Comparison of ENCODE assay signal across 13 mouse cellular contexts in the genomic region with DNA sequence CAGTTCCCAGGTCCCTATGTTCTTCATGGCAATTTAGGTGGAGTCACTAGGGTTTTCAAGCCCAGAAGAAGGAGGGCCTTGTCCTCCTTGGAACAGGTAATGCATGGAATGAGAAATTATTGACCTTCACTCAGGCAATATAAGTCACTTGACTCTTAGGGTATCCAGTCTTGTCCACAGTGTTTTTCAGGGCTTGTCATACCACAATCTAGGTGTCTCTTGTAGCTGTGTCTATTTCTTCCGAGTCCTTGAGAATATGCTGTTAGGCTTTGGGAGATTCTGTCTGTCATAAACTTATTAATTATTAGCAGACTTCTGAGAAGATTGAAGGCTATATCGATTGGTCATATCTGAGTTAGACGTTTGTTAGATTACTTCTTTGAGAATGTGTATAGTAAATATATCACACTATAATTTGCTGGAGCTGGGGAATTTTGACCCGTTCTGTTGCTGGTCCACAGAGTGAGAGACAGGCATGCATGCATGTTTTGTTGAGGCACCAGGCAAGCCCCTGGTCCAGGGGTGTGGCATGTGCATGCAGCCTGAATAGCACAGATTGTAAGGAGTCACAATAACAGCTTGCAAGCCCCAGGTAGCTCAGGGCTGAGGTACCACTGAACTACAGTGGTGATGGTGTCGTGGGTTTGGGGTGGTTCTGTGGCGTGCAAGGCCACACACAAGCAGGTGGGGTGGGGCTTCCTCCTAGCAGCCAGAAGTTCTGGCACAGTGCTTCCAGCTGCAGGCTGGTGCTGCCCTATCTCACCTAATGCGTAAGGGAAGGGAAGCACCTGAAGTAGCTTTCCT. TPM values are rescaled to one million over a fixed set of nuclear protein-coding genes. Genes with fewer than 3 reads are reported as not detected.
DNase-seq lines count a peak whose midpoint lies in the region; ATAC-seq and TF ChIP-seq lines count a peak whose summit lies in the region.
"Had no signal": no experiment of that assay in that cellular context is flagged by ENCODE, and none has a peak within 500 bp of the region (broad histone marks: within the 10 kb centered on the region; RNA-seq: fewer than 3 reads in every experiment).

No protein-coding gene starts in this region.

- TF ChIP-seq CTCF in liver, postnatal 0 days (IDR thresholded peaks at IDR 0.05; ENCODE audit: low read depth), result no peak
- no peak for TF ChIP-seq CTCF in stomach, postnatal 0 days (IDR thresholded peaks at IDR 0.05; ENCODE audit: low read depth)

- no peaks in the 10 kb centered on the region for H3K9me3 ChIP-seq in embryonic facial prominence, embryonic 13.5 days
- H3K9me3 ChIP-seq in embryonic facial prominence, embryonic 10.5 days, result no peaks in the 10 kb centered on the region
- no peaks in the 10 kb centered on the region for H3K9me3 ChIP-seq in midbrain, embryonic 16.5 days (replicated peaks; ENCODE audit: control insufficient read depth, low read length, poor library complexity, severe bottlenecking)
- no peaks in the 10 kb centered on the region for H3K9me3 ChIP-seq in midbrain, embryonic 14.5 days (ENCODE audit: control insufficient read depth, low read length)
- H3K9me3 ChIP-seq in liver, postnatal 0 days (ENCODE audit: low read length), result no peaks in the 10 kb centered on the region
- no peaks in the 10 kb centered on the region for H3K9me3 ChIP-seq in stomach, postnatal 0 days (ENCODE audit: control insufficient read depth, low read length)
- H3K9me3 ChIP-seq: limb, embryonic 13.5 days had no signal

- DNase-seq in embryonic facial prominence, embryonic 10.5 days (ENCODE audit: low spot score), result no peak
- no peak for DNase-seq in midbrain, embryonic 14.5 days
- DNase-seq in liver, postnatal 0 days, result no peak
- DNase-seq in stomach, postnatal 0 days (ENCODE audit: low spot score), result no peak
- no peak for DNase-seq in spleen, adult 12 weeks (ENCODE audit: low spot score)
- no peak for DNase-seq in ovary, postnatal 10 days (ENCODE audit: low spot score)
- DNase-seq: adrenal gland, postnatal 25 days; heart, adult 18-20 months; layer of hippocampus, postnatal 36 days; thymus, postnatal 14 days had no signal

- H3K27ac ChIP-seq in embryonic facial prominence, embryonic 13.5 days, result no peak overlapping the region
- no peak overlapping the region for H3K27ac ChIP-seq in embryonic facial prominence, embryonic 10.5 days (replicated peaks)
- no peak overlapping the region for H3K27ac ChIP-seq in midbrain, embryonic 16.5 days (ENCODE audit: low read length)
- H3K27ac ChIP-seq in midbrain, embryonic 14.5 days (replicated peaks; ENCODE audit: low read depth, low read length), result no peak overlapping the region
- no peak overlapping the region for H3K27ac ChIP-seq in liver, postnatal 0 days (ENCODE audit: low read depth)
- peak overlapping the region; percentile 61; the same call in 1 of the 2 replicates for H3K27ac ChIP-seq in stomach, postnatal 0 days (replicated peaks)
- H3K27ac ChIP-seq: limb, embryonic 13.5 days had no signal

- peak overlapping the region; percentile 33; the same call in 1 of the 2 replicates for H3K4me2 ChIP-seq in embryonic facial prominence, embryonic 13.5 days
- no peak overlapping the region for H3K4me2 ChIP-seq in midbrain, embryonic 16.5 days (ENCODE audit: low read length)
- no peak overlapping the region for H3K4me2 ChIP-seq in midbrain, embryonic 14.5 days (ENCODE audit: low read length)
- no peak overlapping the region for H3K4me2 ChIP-seq in liver, postnatal 0 days (ENCODE audit: low read depth, low read length)
- H3K4me2 ChIP-seq in stomach, postnatal 0 days (replicated peaks; ENCODE audit: low read depth), result no peak overlapping the region
- H3K4me2 ChIP-seq: limb, embryonic 13.5 days had no signal

- ATAC-seq in embryonic facial prominence, embryonic 13.5 days (ENCODE audit: insufficient number of reproducible peaks, insufficient read depth, low FRiP score, low TSS enrichment, low read depth), result no peak
- 0 out of 2 replicates have a peak, but pooled peaks have one; percentile 28 for ATAC-seq in midbrain, embryonic 16.5 days
- no peak for ATAC-seq in midbrain, embryonic 14.5 days (ENCODE audit: low FRiP score, low TSS enrichment)
- 0 out of 2 replicates have a peak, but pooled peaks have one; percentile 3 for ATAC-seq in liver, postnatal 0 days
- no peak; the same call in 1 of the 2 replicates for ATAC-seq in stomach, postnatal 0 days (ENCODE audit: low FRiP score, low TSS enrichment)

- H3K4me3 ChIP-seq in embryonic facial prominence, embryonic 13.5 days, result no peak overlapping the region
- H3K4me3 ChIP-seq in embryonic facial prominence, embryonic 10.5 days, result no peak overlapping the region
- H3K4me3 ChIP-seq in midbrain, embryonic 16.5 days (ENCODE audit: low read depth, low read length), result no peak overlapping the region
- no peak overlapping the region for H3K4me3 ChIP-seq in midbrain, embryonic 14.5 days (replicated peaks; ENCODE audit: low read depth, low read length)
- H3K4me3 ChIP-seq in liver, postnatal 0 days (ENCODE audit: low read depth, low read length), result no peak overlapping the region
- H3K4me3 ChIP-seq in stomach, postnatal 0 days (ENCODE audit: low read depth, low read length), result no peak overlapping the region
- H3K4me3 ChIP-seq: limb, embryonic 13.5 days had no signal

- H3K4me1 ChIP-seq in embryonic facial prominence, embryonic 13.5 days, result peaks cover 28% of the 10 kb centered on the region
- peaks cover 36% of the 10 kb centered on the region for H3K4me1 ChIP-seq in embryonic facial prominence, embryonic 10.5 days
- H3K4me1 ChIP-seq in midbrain, embryonic 16.5 days (ENCODE audit: control insufficient read depth, insufficient read depth, low read length), result 0 out of 2 replicates have a peak, but pooled peaks cover 5% of the 10 kb centered on the region
- no peaks in the 10 kb centered on the region for H3K4me1 ChIP-seq in midbrain, embryonic 14.5 days (ENCODE audit: control insufficient read depth, insufficient read depth, low read length)
- peaks cover 14% of the 10 kb centered on the region for H3K4me1 ChIP-seq in liver, postnatal 0 days (ENCODE audit: insufficient read depth)
- H3K4me1 ChIP-seq in stomach, postnatal 0 days (replicated peaks; ENCODE audit: control insufficient read depth, insufficient read depth), result no peaks in the 10 kb centered on the region

- H3K9ac ChIP-seq in embryonic facial prominence, embryonic 13.5 days, result no peak overlapping the region
- H3K9ac ChIP-seq in midbrain, embryonic 16.5 days (ENCODE audit: low read depth, low read length), result no peak overlapping the region
- no peak overlapping the region for H3K9ac ChIP-seq in midbrain, embryonic 14.5 days (replicated peaks; ENCODE audit: low read length)
- H3K9ac ChIP-seq in liver, postnatal 0 days (replicated peaks), result no peak overlapping the region
- H3K9ac ChIP-seq in stomach, postnatal 0 days (ENCODE audit: low read length), result no peak overlapping the region
- H3K9ac ChIP-seq: limb, embryonic 13.5 days had no signal

- H3K27me3 ChIP-seq in embryonic facial prominence, embryonic 13.5 days, result no peaks in the 10 kb centered on the region
- H3K27me3 ChIP-seq in embryonic facial prominence, embryonic 10.5 days (replicated peaks; ENCODE audit: low read depth, poor library complexity, severe bottlenecking), result no peaks in the 10 kb centered on the region
- H3K27me3 ChIP-seq in midbrain, embryonic 16.5 days (ENCODE audit: control insufficient read depth, insufficient read depth, low read depth, low read length), result no peaks in the 10 kb centered on the region
- no peaks in the 10 kb centered on the region for H3K27me3 ChIP-seq in midbrain, embryonic 14.5 days (ENCODE audit: control insufficient read depth, insufficient read depth, low read length)
- H3K27me3 ChIP-seq in liver, postnatal 0 days (ENCODE audit: insufficient read depth, low read length), result no peaks in the 10 kb centered on the region
- no peaks in the 10 kb centered on the region for H3K27me3 ChIP-seq in stomach, postnatal 0 days (ENCODE audit: control insufficient read depth, insufficient read depth, low read length)
- H3K27me3 ChIP-seq: limb, embryonic 13.5 days had no signal

- 81% methylated on average over 7 of the region's 7 CpGs for WGBS in embryonic facial prominence, embryonic 13.5 days
- 89% methylated on average over 7 of the region's 7 CpGs for WGBS in embryonic facial prominence, embryonic 10.5 days
- WGBS in midbrain, embryonic 16.5 days, result 93% methylated on average over 7 of the region's 7 CpGs
- WGBS in midbrain, embryonic 14.5 days, result 93% methylated on average over 7 of the region's 7 CpGs
- WGBS in liver, postnatal 0 days (ENCODE audit: insufficient replicate concordance), result 78% methylated on average over 7 of the region's 7 CpGs
- 54% methylated on average over 7 of the region's 7 CpGs for WGBS in stomach, postnatal 0 days

- H3K36me3 ChIP-seq in embryonic facial prominence, embryonic 13.5 days, result no peaks in the 10 kb centered on the region
- H3K36me3 ChIP-seq in embryonic facial prominence, embryonic 10.5 days (replicated peaks), result no peaks in the 10 kb centered on the region
- H3K36me3 ChIP-seq in midbrain, embryonic 16.5 days (ENCODE audit: control insufficient read depth, insufficient read depth, low read length), result no peaks in the 10 kb centered on the region
- H3K36me3 ChIP-seq in midbrain, embryonic 14.5 days (ENCODE audit: control insufficient read depth, insufficient read depth, low read length), result no peaks in the 10 kb centered on the region
- no peaks in the 10 kb centered on the region for H3K36me3 ChIP-seq in liver, postnatal 0 days (replicated peaks; ENCODE audit: insufficient read depth, low read length)
- no peaks in the 10 kb centered on the region for H3K36me3 ChIP-seq in stomach, postnatal 0 days (ENCODE audit: control insufficient read depth, insufficient read depth, low read length)
- H3K36me3 ChIP-seq: limb, embryonic 13.5 days had no signal

- TF ChIP-seq EP300 in liver, postnatal 0 days (IDR thresholded peaks at IDR 0.05; ENCODE audit: low read depth), result no peak
- TF ChIP-seq EP300 in stomach, postnatal 0 days (optimal IDR thresholded peaks at IDR 0.05), result no peak

RNA-seq across cellular contexts. Expression of a gene that starts 50.2 kb away (rescaled TPM):
- 0.72 TPM in 1 of 2 replicates, not detected in the other for polyA plus RNA-seq in embryonic facial prominence, embryonic 13.5 days (2015; fragmentation: Nextera tagmentation; extraction: Ambion mirVana)
- polyA plus RNA-seq in embryonic facial prominence, embryonic 10.5 days (2016; fragmentation: Nextera tagmentation; extraction: Ambion mirVana), result 0.11 TPM in 1 of 2 replicates, not detected in the other
- 0.80 and 0.87 TPM in 2 replicates for polyA plus RNA-seq in midbrain, embryonic 16.5 days (2015; fragmentation: Nextera tagmentation; extraction: Ambion mirVana)
- polyA plus RNA-seq in midbrain, embryonic 14.5 days (2014; fragmentation: Nextera tagmentation; extraction: Ambion mirVana), result 0.41 and 1.2 TPM in 2 replicates
- 0.27 and 0.59 TPM in 2 replicates for polyA plus RNA-seq in liver, postnatal 0 days (2015; fragmentation: Nextera tagmentation; extraction: Ambion mirVana)
- polyA plus RNA-seq in stomach, postnatal 0 days (2015; fragmentation: Nextera tagmentation; extraction: Ambion mirVana), result 0.16 and 0.18 TPM in 2 replicates
- polyA plus RNA-seq: limb, embryonic 13.5 days had no signal

Comparison
In these comparisons a context has a peak if more than half of its experiments do, and no peak if none do; other contexts are left out.
1. ATAC-seq: peak in midbrain, embryonic 16.5 days (single experiment) and liver, postnatal 0 days (single experiment); none in embryonic facial prominence, embryonic 13.5 days (single experiment), midbrain, embryonic 14.5 days (single experiment) and stomach, postnatal 0 days (single experiment).